Mouse (Mus musculus) kidney, postnatal 4 days (tissue): ENCODE measurements around the gene Dlg2.
A peak's percentile ranks its signal among the peaks of the same experiment; 100 is the strongest.

Source experiments
- DNase-seq, 2 experiments: peaks; one replicate each; pipeline ENCODE4 v3.0.0; 2021; ENCODE audit warnings: mixed read lengths in 2 of 2

Dlg2 gene

GRCm38 (mm10) chr7:91457207-91457606, 980.7 kb downstream of the Dlg2 start:
- DNase-seq, result peak; percentile 57 to 64

- DNase-seq, result no peak
These were observed 984.9 kb downstream of the Dlg2 start for GRCm38 (mm10) chr7:91461352-91461751.

- no peak for DNase-seq
These were observed 986.8 kb downstream of the Dlg2 start for GRCm38 (mm10) chr7:91463256-91463655.

- no peak for DNase-seq
These were observed 990.6 kb downstream of the Dlg2 start for GRCm38 (mm10) chr7:91467061-91467460.

- no peak for DNase-seq
These were observed 1002.7 kb downstream of the Dlg2 start for GRCm38 (mm10) chr7:91479145-91479544.

- no peak for DNase-seq
These were observed 1005.2 kb downstream of the Dlg2 start for GRCm38 (mm10) chr7:91481574-91482197.

GRCm38 (mm10) chr7:91493234-91493633, 1016.8 kb downstream of the Dlg2 start:
- no peak for DNase-seq

- DNase-seq, result no peak
These were observed 1019.1 kb downstream of the Dlg2 start for GRCm38 (mm10) chr7:91495526-91495925.

GRCm38 (mm10) chr7:91511119-91511518, 1034.6 kb downstream of the Dlg2 start:
- no peak for DNase-seq

GRCm38 (mm10) chr7:91514445-91514844, 1038.0 kb downstream of the Dlg2 start:
- DNase-seq, result no peak

GRCm38 (mm10) chr7:91516225-91516624, 1039.8 kb downstream of the Dlg2 start:
- no peak for DNase-seq

- no peak for DNase-seq
These were observed 1049.4 kb downstream of the Dlg2 start for GRCm38 (mm10) chr7:91525859-91526258.

GRCm38 (mm10) chr7:91542597-91543285, 1066.3 kb downstream of the Dlg2 start:
- peak; percentile 34 to 35 for DNase-seq

- DNase-seq, result no peak
These were observed 1066.8 kb downstream of the Dlg2 start for GRCm38 (mm10) chr7:91543286-91543650.

- peak in 1 of 2 experiments; percentile 3 for DNase-seq
These were observed 1068.1 kb downstream of the Dlg2 start for GRCm38 (mm10) chr7:91544600-91544999.

- no peak for DNase-seq
These were observed 1072.3 kb downstream of the Dlg2 start for GRCm38 (mm10) chr7:91548796-91549195.

GRCm38 (mm10) chr7:91557582-91557981, 1081.1 kb downstream of the Dlg2 start:
- no peak for DNase-seq

- DNase-seq, result no peak
These were observed 1091.0 kb downstream of the Dlg2 start for GRCm38 (mm10) chr7:91567423-91567822.

GRCm38 (mm10) chr7:91570969-91571368, 1094.5 kb downstream of the Dlg2 start:
- no peak for DNase-seq

GRCm38 (mm10) chr7:91572666-91573065, 1096.2 kb downstream of the Dlg2 start:
- DNase-seq, result no peak

GRCm38 (mm10) chr7:91573321-91573720, 1096.8 kb downstream of the Dlg2 start:
- no peak for DNase-seq

GRCm38 (mm10) chr7:91576216-91576615, 1099.7 kb downstream of the Dlg2 start:
- DNase-seq, result no peak

GRCm38 (mm10) chr7:91582203-91582602, 1105.7 kb downstream of the Dlg2 start:
- no peak for DNase-seq

GRCm38 (mm10) chr7:91583566-91583965, 1107.1 kb downstream of the Dlg2 start:
- no peak for DNase-seq
